Mouse (Mus musculus): ENCODE measurements around the gene 1110051M20Rik.

Gene 1110051M20Rik

GRCm38 (mm10) chr2:91444286-91444892 is at the start of gene 1110051M20Rik:
TSS of gene 1110051M20Rik (minus strand) at chr2:91444704.
- DNase-seq = peak; percentile 90 to 91

- DNase-seq = no peak
Measured at GRCm38 (mm10) chr2:91493981-91494380, 49.5 kb upstream of the 1110051M20Rik start.

GRCm38 (mm10) chr2:91492071-91492635 is 47.6 kb upstream of the 1110051M20Rik start:
- no peak for DNase-seq

- peak in 1 of 2 experiments; percentile 50 for DNase-seq
Measured at GRCm38 (mm10) chr2:91487295-91487694, 42.8 kb upstream of the 1110051M20Rik start.

GRCm38 (mm10) chr2:91485256-91485655 is 40.8 kb upstream of the 1110051M20Rik start:
- DNase-seq = no peak

- DNase-seq = no peak
Measured at GRCm38 (mm10) chr2:91484698-91485097, 40.2 kb upstream of the 1110051M20Rik start.

GRCm38 (mm10) chr2:91480805-91481514 is 36.5 kb upstream of the 1110051M20Rik start:
- peak in 1 of 2 experiments; percentile 66 for DNase-seq

- no peak for DNase-seq
Measured at GRCm38 (mm10) chr2:91480399-91480801, 35.9 kb upstream of the 1110051M20Rik start.

- no peak for DNase-seq
Measured at GRCm38 (mm10) chr2:91476841-91477240, 32.3 kb upstream of the 1110051M20Rik start.

GRCm38 (mm10) chr2:91476251-91476661 is 31.8 kb upstream of the 1110051M20Rik start:
- peak; percentile 40 to 52 for DNase-seq

GRCm38 (mm10) chr2:91475791-91476190 is 31.3 kb upstream of the 1110051M20Rik start:
- no peak for DNase-seq

GRCm38 (mm10) chr2:91474358-91474757 is 29.9 kb upstream of the 1110051M20Rik start:
- peak; percentile 49 to 66 for DNase-seq

- DNase-seq = peak in 1 of 2 experiments; percentile 49
Measured at GRCm38 (mm10) chr2:91470055-91470647, 25.6 kb upstream of the 1110051M20Rik start.

GRCm38 (mm10) chr2:91467613-91468012 is 23.1 kb upstream of the 1110051M20Rik start:
- DNase-seq = no peak

- no peak for DNase-seq
Measured at GRCm38 (mm10) chr2:91465934-91466333, 21.4 kb upstream of the 1110051M20Rik start.

GRCm38 (mm10) chr2:91462681-91463080 is 18.2 kb upstream of the 1110051M20Rik start:
- no peak for DNase-seq

GRCm38 (mm10) chr2:91462196-91462595 is 17.7 kb upstream of the 1110051M20Rik start:
- no peak for DNase-seq

GRCm38 (mm10) chr2:91461341-91461740 is 16.8 kb upstream of the 1110051M20Rik start:
- DNase-seq = no peak

GRCm38 (mm10) chr2:91460771-91461170 is 16.3 kb upstream of the 1110051M20Rik start:
- no peak for DNase-seq

- no peak for DNase-seq
Measured at GRCm38 (mm10) chr2:91460076-91460475, 15.6 kb upstream of the 1110051M20Rik start.

GRCm38 (mm10) chr2:91458673-91459391 is 14.3 kb upstream of the 1110051M20Rik start:
- peak; percentile 64 to 67 for DNase-seq

GRCm38 (mm10) chr2:91458252-91458672 is 13.8 kb upstream of the 1110051M20Rik start:
- peak in 1 of 2 experiments; percentile 73 for DNase-seq

Data from lung, postnatal 4 days (tissue).